Mouse (Mus musculus) hindbrain, embryonic 12.5 days (tissue): Measurements from ENCODE around the gene Cib2. TPM values are rescaled to one million over a fixed set of nuclear protein-coding genes. Genes with fewer than 3 reads are reported as not detected.

Experiments used
- ATAC-seq: fragments of 200-750 bp; cut with Nextera tagmentation; 2 replicates; pipeline ENCODE4 v1.8.0; 2017; ENCODE audit warnings: moderate TSS enrichment; ENCODE audit not compliant: low FRiP score
- H3K27ac ChIP-seq: fragments of 300-500 bp; sonication (generic); 2 replicates; pipeline ENCODE4 v1.5.1; 2016; ENCODE audit warnings: mild to moderate bottlenecking
- H3K27me3 ChIP-seq: fragments of 300-500 bp; sonication (generic); 2 replicates; pipeline ENCODE4 v1.6.1; 2016; ENCODE audit warnings: mild to moderate bottlenecking
- H3K36me3 ChIP-seq: fragments of 300-500 bp; sonication (generic); 2 replicates; pipeline ENCODE4 v1.6.1; 2016; ENCODE audit warnings: mild to moderate bottlenecking
- H3K4me1 ChIP-seq: fragments of 300-500 bp; sonication (generic); 2 replicates; pipeline ENCODE4 v1.6.1; 2016
- H3K4me2 ChIP-seq: fragments of 300-500 bp; sonication (generic); replicated peaks from 2 replicates; pipeline ENCODE4 v1.6.1; 2016; ENCODE audit warnings: mild to moderate bottlenecking
- H3K4me3 ChIP-seq: fragments of 300-500 bp; sonication (generic); 2 replicates; pipeline ENCODE4 v1.5.1; 2016; ENCODE audit warnings: mild to moderate bottlenecking
- H3K9ac ChIP-seq: fragments of 300-500 bp; sonication (generic); 2 replicates; pipeline ENCODE4 v1.6.1; 2016; ENCODE audit warnings: mild to moderate bottlenecking, moderate library complexity
- H3K9me3 ChIP-seq: fragments of 300-500 bp; sonication (generic); replicated peaks from 2 replicates; pipeline ENCODE4 v1.6.1; 2016; ENCODE audit warnings: mild to moderate bottlenecking
- WGBS: fragments of 180-500 bp; shearing (Covaris S2); methylation state at CpG from one replicate; pipeline ENCODE4 v1.1.7; 2016; 5-methylcytosine and 5-hydroxymethylcytosine counted together
- polyA plus RNA-seq: library from polyadenylated mRNA; unstranded; fragments of >200 nt; fragmentation: Nextera tagmentation; extraction: Ambion mirVana; gene quantifications from 2 replicates; pipeline ENCODE4 v1.2.1, GENCODE M21; 2016

Gene Cib2
- polyA plus RNA-seq, 1 experiment from 2014 or later: 23.5 TPM

DNA sequence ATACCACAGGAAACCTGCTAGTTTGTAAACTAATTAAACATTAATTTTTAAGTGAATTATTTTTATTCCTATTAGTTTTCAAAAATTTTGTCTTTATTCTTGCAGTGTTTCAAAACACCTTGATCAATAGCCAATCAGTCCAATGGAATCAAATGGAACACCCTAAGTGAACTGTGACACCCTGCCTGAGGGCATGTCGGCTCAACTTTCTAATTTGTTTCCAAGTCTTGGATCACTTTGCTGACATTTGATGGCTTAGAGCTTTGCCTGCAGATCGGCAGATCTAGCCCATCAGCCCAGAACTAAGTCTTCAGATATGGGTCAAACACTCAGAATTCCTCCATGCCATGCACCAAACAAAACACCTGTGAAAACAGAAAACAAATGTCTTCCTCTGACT is 44.0 kb downstream of the Cib2 start:
- Histone ChIP-seq H3K27ac (no peak overlapping the region), H3K9ac (no peak overlapping the region), H3K9me3 (no peaks in the 10 kb centered on the region), H3K27me3 (no peaks in the 10 kb centered on the region), H3K4me3 (no peak overlapping the region), H3K4me1 (no peaks in the 10 kb centered on the region), H3K36me3 (no peaks in the 10 kb centered on the region), H3K4me2 (no peak overlapping the region)
- WGBS: 69% methylated on average over 2 of the region's 2 CpGs
- no peak for ATAC-seq

DNA sequence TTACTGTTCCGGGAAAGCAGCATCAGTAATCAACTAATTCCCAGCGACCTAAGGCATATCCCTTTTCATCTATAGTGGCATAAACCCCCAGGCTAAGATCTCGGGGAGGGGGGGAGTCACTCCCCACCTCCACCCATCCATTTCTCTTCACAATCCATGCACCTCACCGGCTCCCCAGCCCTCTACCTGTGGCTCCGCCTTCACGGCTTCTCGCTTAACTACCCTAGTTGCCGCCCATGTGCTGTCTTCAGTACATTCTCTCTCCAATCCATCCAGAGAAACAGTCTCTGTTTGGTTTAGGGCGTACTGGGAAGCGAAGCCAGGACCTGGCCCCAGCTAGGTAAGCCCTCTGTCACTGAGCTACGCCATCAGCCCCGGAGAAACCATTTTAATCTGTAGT is 57.1 kb downstream of the Cib2 start:
- ATAC-seq: no peak
- no peaks in the 10 kb centered on the region for H3K9me3 ChIP-seq
- peak overlapping the region; percentile 80 for H3K4me2 ChIP-seq
- H3K27ac ChIP-seq: no peak overlapping the region
- WGBS: 11% methylated on average over 12 of the region's 12 CpGs
- H3K4me3 ChIP-seq: peak overlapping the region; percentile 82; the same call in 1 of the 2 replicates
- peaks cover 10% of the 10 kb centered on the region for H3K4me1 ChIP-seq
- no peak overlapping the region for H3K9ac ChIP-seq
- H3K27me3 ChIP-seq: peaks cover 9% of the 10 kb centered on the region
- no peaks in the 10 kb centered on the region for H3K36me3 ChIP-seq

DNA sequence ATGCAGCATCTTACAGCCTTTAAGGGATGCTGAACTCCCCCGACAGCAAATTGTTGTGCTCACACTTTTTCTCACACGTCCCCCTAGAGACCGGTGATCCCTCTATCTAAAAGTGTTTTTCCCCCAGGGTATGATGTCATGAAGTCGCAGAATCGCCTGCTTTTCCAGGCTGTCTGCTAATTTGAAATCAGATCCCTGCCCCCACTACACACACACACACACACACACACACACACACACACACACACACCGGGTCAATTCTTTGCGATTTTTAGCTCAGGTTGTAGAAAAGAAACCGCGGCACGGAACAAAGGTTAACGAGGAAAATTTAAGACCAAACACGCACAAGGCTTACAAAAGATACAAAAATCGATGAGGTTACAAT is 57.9 kb downstream of the Cib2 start:
- WGBS: 6% methylated on average over 13 of the region's 13 CpGs
- H3K27ac ChIP-seq: peak overlapping the region; percentile 88

DNA sequence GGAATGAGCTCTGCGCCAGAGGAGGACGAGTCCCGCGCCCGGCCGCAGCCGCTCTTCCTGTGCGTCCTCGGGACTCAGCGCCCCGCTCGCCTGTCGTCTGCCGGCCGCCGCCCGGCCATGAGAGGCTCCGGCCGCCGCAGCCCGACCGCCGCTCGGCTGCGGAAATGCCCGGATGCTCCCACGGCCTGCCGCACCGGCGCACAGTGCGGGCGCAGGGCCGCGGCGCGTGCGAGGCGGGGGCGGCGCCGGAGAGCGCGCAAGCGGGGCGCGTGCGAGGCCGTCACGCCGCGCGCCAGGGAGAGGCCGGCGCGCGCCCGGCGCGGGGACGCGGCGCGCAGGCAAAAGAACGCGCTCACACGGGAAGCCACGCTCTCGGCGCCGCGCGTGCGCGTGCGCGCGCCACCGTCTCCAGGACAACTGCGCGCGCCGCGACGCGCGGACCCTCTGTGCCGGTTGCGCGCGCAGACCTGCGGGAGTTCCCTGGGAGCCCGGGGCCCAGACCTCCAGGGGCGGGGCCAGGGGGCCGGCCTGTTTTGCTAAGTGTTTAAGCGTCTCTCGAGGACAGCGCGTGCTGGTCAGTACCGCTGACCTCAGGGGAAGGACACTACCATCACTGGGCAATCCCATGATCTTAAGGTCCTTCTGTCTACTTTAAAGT is 58.4 kb downstream of the Cib2 start, which contains the start of gene Dmxl2:
TSS of gene Dmxl2 (minus strand) at position 174 of the 658 bp plus-strand sequence.
- peak within 1 kb of the TSS; percentile 88 for H3K27ac ChIP-seq
- H3K4me1 ChIP-seq: peaks cover 10% of the 10 kb centered on the region
- H3K4me3 ChIP-seq: peak within 1 kb of the TSS; percentile 82
- no peaks in the 10 kb centered on the region for H3K36me3 ChIP-seq
- peak; percentile 93 for ATAC-seq
- H3K27me3 ChIP-seq: peaks cover 9% of the 10 kb centered on the region
- peak within 1 kb of the TSS; percentile 80 for H3K4me2 ChIP-seq
- WGBS: 1% methylated on average over 58 of the region's 99 CpGs
- peak within 1 kb of the TSS; percentile 90 for H3K9ac ChIP-seq
- H3K9me3 ChIP-seq: no peaks in the 10 kb centered on the region

More for the DNA sequence above, 57.9 kb downstream of the Cib2 start:
- Histone ChIP-seq H3K9ac (peak overlapping the region; percentile 90), H3K4me3 (peak overlapping the region; percentile 82), H3K27me3 (peaks cover 9% of the 10 kb centered on the region), H3K4me1 (peaks cover 10% of the 10 kb centered on the region), H3K9me3 (no peaks in the 10 kb centered on the region), H3K36me3 (no peaks in the 10 kb centered on the region), H3K4me2 (peak overlapping the region; percentile 80)
- no peak for ATAC-seq

DNA sequence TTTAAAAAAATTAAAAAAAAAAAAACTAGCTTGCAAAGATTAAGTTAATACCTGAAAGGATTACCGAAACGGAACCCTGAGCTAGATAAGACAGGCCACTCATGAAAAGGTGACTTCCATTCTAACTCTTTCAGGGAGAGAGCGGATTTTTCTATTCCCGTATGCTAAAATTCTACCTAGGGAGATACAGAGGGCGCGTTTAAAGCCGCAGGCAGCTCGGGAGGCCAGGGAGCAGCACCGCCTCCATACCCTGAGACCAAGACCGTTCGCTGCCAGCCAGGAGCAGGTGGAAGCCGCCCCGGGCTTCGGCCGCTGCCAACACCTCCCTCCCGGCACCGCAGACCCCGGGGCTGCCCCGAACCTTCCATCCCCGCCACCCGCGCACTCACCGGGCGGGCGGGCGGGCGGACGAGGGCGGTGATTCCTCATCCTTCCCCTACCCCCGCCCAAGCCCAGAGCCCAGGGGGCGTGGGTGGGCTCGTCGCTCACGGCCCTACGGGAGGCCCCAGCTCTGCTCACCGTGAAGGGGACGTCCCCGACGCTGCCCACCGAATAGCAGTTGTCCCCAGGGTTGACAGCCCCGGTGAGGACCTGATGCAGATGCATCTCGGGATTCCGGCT is 59.1 kb downstream of the Cib2 start:
- Histone ChIP-seq H3K4me1 (peaks cover 10% of the 10 kb centered on the region), H3K9me3 (no peaks in the 10 kb centered on the region), H3K9ac (peak overlapping the region; percentile 90), H3K4me3 (peak overlapping the region; percentile 82), H3K4me2 (peak overlapping the region; percentile 80), H3K27me3 (peaks cover 9% of the 10 kb centered on the region), H3K27ac (peak overlapping the region; percentile 88), H3K36me3 (no peaks in the 10 kb centered on the region)
- under 1% methylated on average over 42 of the region's 43 CpGs for WGBS
- peak; percentile 74 for ATAC-seq

DNA sequence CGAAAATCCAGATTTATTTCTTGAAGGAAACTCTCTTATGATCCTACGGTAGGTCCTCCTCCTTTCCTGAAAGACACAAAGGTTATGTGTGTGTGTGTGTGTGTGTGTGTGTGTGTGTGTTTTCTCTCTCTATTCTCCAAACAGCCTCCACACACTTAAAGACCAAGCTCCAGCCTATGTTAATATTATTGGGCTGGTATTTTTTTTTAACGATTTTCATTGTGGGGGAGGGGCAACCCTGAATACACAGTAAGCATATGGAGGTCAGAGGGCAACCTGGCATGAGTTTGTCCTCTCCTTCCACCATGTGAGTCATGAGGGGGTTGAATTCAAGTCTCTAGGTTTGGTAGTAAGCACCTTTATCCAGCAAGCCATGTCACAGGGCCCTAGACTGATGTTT is 60.2 kb downstream of the Cib2 start:
- no peak overlapping the region for H3K9ac ChIP-seq

DNA sequence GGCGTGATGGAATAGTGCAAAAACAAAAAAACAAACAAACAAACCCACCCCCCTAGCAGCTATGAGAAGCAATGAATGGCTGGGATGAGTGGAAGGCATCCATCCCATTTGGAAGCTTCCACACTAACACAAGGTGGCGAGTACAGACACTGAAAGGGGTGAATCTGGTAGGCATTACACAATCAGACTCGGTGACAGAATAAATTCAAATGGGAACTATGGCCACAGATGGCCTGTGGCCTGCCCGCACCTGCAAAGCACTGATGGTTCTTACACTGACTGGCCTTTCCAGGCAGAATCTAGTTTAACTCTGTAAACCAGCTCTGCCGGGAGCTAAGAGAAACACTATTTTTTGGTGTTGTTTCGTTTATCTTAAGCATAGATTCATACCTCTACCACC is 60.7 kb downstream of the Cib2 start:
- Histone ChIP-seq H3K4me3 (no peak overlapping the region), H3K36me3 (no peaks in the 10 kb centered on the region), H3K27me3 (peaks cover 9% of the 10 kb centered on the region), H3K4me1 (peaks cover 10% of the 10 kb centered on the region), H3K27ac (no peak overlapping the region), H3K4me2 (peak overlapping the region; percentile 80; the same call in 1 of the 2 replicates), H3K9me3 (no peaks in the 10 kb centered on the region), H3K9ac (no peak overlapping the region)
- no peak for ATAC-seq
- 85% methylated on average over 6 of the region's 6 CpGs for WGBS

More for the DNA sequence above, 60.2 kb downstream of the Cib2 start:
- Histone ChIP-seq H3K36me3 (no peaks in the 10 kb centered on the region), H3K27ac (no peak overlapping the region), H3K9me3 (no peaks in the 10 kb centered on the region), H3K27me3 (peaks cover 9% of the 10 kb centered on the region), H3K4me3 (no peak overlapping the region), H3K4me2 (peak overlapping the region; percentile 80), H3K4me1 (peaks cover 10% of the 10 kb centered on the region)
- no peak for ATAC-seq
- 68% methylated on average over 3 of the region's 3 CpGs for WGBS

Other genes with a start within 250 kb of the Cib2 start
- gene Dmxl2, start 58.6 kb downstream of the Cib2 start, polyA plus RNA-seq: 27.1 and 27.7 TPM in 2 replicates
- gene Sh2d7, start 21.2 kb downstream of the Cib2 start, polyA plus RNA-seq: not detected in 2 replicates
- gene Idh3a, start 26.1 kb upstream of the Cib2 start, polyA plus RNA-seq: 101 and 103 TPM in 2 replicates
- gene Acsbg1, start 101.7 kb upstream of the Cib2 start, polyA plus RNA-seq: 6.0 and 6.2 TPM in 2 replicates
- 7.1 and 7.5 TPM in 2 replicates for gene Dnaja4, start 138.7 kb upstream of the Cib2 start, polyA plus RNA-seq
- gene Wdr61, start 174.3 kb upstream of the Cib2 start, polyA plus RNA-seq: 117 and 128 TPM in 2 replicates
- gene Crabp1, start 204.5 kb upstream of the Cib2 start, polyA plus RNA-seq: 655 and 681 TPM in 2 replicates